In genomic region chr12:70212501-70212900, GRCm38 (mm10) we compare ENCODE assay signal across 16 mouse cellular contexts. TPM values are rescaled to one million over a fixed set of nuclear protein-coding genes. Genes with fewer than 3 reads are reported as not detected.
"Had no signal": no experiment of that assay in that cellular context is flagged by ENCODE, and none has a peak within 500 bp of the region (broad histone marks: within the 10 kb centered on the region; RNA-seq: fewer than 3 reads in every experiment).

No protein-coding gene starts in this region.

- H3K4me3 ChIP-seq: limb, embryonic 15.5 days; liver, embryonic 12.5 days; stomach, embryonic 15.5 days had no signal

- H3K27me3 ChIP-seq: limb, embryonic 15.5 days; liver, embryonic 12.5 days; stomach, embryonic 15.5 days had no signal

- H3K4me1 ChIP-seq: limb, embryonic 15.5 days; liver, embryonic 12.5 days; stomach, embryonic 15.5 days had no signal

- ATAC-seq: liver, embryonic 12.5 days; midbrain, embryonic 16.5 days had no signal

- DNase-seq: kidney, postnatal 14 days; lung, embryonic 14.5 days; lung, postnatal 10 days; lung, postnatal 4 days; right cerebral cortex, postnatal 14 days; thymus, adult 2 months had no signal

- H3K27ac ChIP-seq: limb, embryonic 15.5 days; liver, embryonic 12.5 days; stomach, embryonic 15.5 days had no signal

RNA-seq across cellular contexts. Expression of gene Abhd12b, which starts 58.6 kb away (rescaled TPM):
- polyA plus RNA-seq: kidney, embryonic 14.5 days; large intestine, adult 2 months; liver, embryonic 12.5 days; liver, embryonic 16.5 days; midbrain, embryonic 11.5 days; spleen, adult 2 months; stomach, embryonic 15.5 days; testis, adult 2 months had no signal
